Mouse (Mus musculus) thymus, adult 2 months (tissue): ENCODE data around the gene Donson. TPM values are rescaled to one million over a fixed set of nuclear protein-coding genes. Genes with fewer than 3 reads are reported as not detected.

Experiments used
- DNase-seq: peaks from one replicate; pipeline ENCODE4 v3.0.0; 2021
- H3K27ac ChIP-seq: fragments of 200-500 bp; 2 replicates; pipeline ENCODE4 v1.5.1; 2012; ENCODE audit warnings: low read length, control low read depth; ENCODE audit not compliant: control insufficient read depth, insufficient read depth
- H3K27me3 ChIP-seq: fragments of 200-500 bp; 2 replicates; pipeline ENCODE4 v1.6.1; 2012; ENCODE audit warnings: mild to moderate bottlenecking, low read length, moderate library complexity, mixed read lengths; ENCODE audit not compliant: control insufficient read depth, insufficient read depth
- H3K36me3 ChIP-seq: fragments of 200-500 bp; 2 replicates; pipeline ENCODE4 v1.6.1; 2012; ENCODE audit warnings: mild to moderate bottlenecking, low read length, moderate library complexity; ENCODE audit not compliant: control insufficient read depth, insufficient read depth
- H3K4me1 ChIP-seq: fragments of 200-500 bp; replicated peaks from 2 replicates; pipeline ENCODE4 v1.6.1; 2012; ENCODE audit warnings: low read length; ENCODE audit not compliant: control insufficient read depth, insufficient read depth
- H3K4me3 ChIP-seq: fragments of 200-500 bp; 2 replicates; pipeline ENCODE4 v1.5.1; 2012; ENCODE audit warnings: mild to moderate bottlenecking, low read length, control low read depth, moderate library complexity; ENCODE audit not compliant: control insufficient read depth, insufficient read depth
- CTCF ChIP-seq: fragments of 200-500 bp; IDR thresholded peaks from 2 replicates; pipeline ENCODE4 v1.5.1; 2012; ENCODE audit warnings: mild to moderate bottlenecking, control low read depth, low read length, moderate library complexity, borderline replicate concordance; ENCODE audit not compliant: control insufficient read depth, poor library complexity, insufficient read depth; ENCODE audit errors: extremely low read depth
- POLR2A ChIP-seq: fragments of 200-500 bp; IDR thresholded peaks from 2 replicates; pipeline ENCODE4 v1.6.1; 2012; ENCODE audit warnings: mild to moderate bottlenecking, low read length, control low read depth, moderate library complexity; ENCODE audit not compliant: control insufficient read depth, poor library complexity, insufficient read depth; ENCODE audit errors: extremely low read depth
- WGBS: fragments of 180-500 bp; shearing (Covaris S2); methylation state at CpG from one replicate; pipeline ENCODE4 v1.1.7; 2018; 5-methylcytosine and 5-hydroxymethylcytosine counted together
- polyA plus RNA-seq: library from polyadenylated mRNA; depleted of rRNA; stranded (reverse); fragments of >200 nt; gene quantifications from 2 replicates; pipeline ENCODE4 v1.2.3, GENCODE M21; 2012; rRNA removed

Gene Donson
- polyA plus RNA-seq, 1 experiment = 19.5 TPM

DNA sequence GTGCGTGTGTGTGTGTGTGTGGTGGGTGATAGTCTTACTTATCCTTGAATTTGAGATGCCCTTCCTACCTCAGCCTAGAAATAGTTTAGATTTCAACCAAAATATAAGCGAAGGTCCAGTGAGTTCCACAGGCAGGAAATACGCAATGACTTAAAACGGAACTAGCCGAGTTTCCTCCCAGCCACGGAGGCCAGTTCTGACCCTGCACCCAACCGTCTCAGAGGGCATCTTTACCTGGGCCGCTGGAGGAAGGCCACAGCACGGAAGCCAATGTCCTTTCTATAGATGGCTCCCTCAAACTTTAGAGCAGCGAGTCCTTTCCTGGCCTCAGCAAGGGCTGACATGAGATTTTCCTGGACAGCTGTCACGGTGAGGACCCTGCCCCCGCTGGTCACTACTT is 54.9 kb downstream of the Donson start:
- DNase-seq = no peak
- Histone ChIP-seq H3K4me1 (no peaks in the 10 kb centered on the region), H3K27ac (no peak overlapping the region), H3K27me3 (no peaks in the 10 kb centered on the region), H3K36me3 (peaks cover 59% of the 10 kb centered on the region), H3K4me3 (no peak overlapping the region)
- no peak for TF ChIP-seq CTCF
- TF ChIP-seq POLR2A = no peak
- WGBS = 95% methylated on average over 12 of the region's 12 CpGs

DNA sequence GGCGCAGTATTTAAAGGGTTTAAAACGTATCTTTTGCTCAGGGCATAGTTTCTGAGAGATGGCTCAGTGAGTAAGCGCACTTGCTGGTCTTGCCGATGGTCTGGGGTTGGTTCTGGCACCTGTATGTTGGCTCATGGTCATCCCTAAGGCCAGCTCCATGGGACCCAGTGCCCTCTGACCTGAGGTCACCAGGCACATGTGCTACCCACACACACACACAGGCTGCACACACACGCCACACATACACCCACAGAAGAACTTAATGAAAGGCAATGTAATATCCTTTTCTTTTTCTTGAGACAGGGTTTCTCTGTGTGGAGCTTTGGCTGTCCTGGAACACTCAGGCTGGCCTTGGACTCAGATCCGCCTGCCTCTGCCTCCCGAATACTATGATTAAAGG is 55.6 kb downstream of the Donson start:
- DNase-seq = no peak
- H3K36me3 ChIP-seq = peaks cover 57% of the 10 kb centered on the region
- TF ChIP-seq CTCF (no peak), POLR2A (no peak)
- H3K27me3 ChIP-seq = no peaks in the 10 kb centered on the region
- 96% methylated on average over 7 of the region's 7 CpGs for WGBS
- H3K4me1 ChIP-seq = no peaks in the 10 kb centered on the region
- no peak overlapping the region for H3K4me3 ChIP-seq
- H3K27ac ChIP-seq = no peak overlapping the region

DNA sequence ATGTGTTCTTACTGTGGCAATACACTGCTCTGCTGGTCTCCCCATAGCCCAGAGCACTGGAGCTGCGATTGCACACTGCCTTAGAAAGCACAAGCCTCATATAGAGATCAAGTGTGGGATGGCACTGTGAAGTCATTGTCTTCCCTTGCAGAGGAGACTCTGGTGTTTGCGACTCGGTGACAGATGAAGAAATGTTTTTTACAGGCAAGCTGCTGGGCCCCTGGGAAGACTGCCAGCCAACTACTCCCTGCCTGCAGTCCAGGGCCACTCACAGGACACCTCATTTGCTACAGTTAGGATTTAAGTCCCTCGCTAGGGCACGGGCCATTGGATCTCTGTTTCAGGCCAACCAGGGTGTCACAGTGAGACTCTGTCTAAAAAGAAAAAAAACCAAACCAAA is 56.1 kb downstream of the Donson start:
- TF ChIP-seq POLR2A (no peak), CTCF (no peak)
- Histone ChIP-seq H3K27ac (no peak overlapping the region), H3K4me3 (no peak overlapping the region), H3K27me3 (no peaks in the 10 kb centered on the region), H3K36me3 (peaks cover 54% of the 10 kb centered on the region), H3K4me1 (no peaks in the 10 kb centered on the region)
- 97% methylated on average over 5 of the region's 5 CpGs for WGBS
- DNase-seq = no peak

DNA sequence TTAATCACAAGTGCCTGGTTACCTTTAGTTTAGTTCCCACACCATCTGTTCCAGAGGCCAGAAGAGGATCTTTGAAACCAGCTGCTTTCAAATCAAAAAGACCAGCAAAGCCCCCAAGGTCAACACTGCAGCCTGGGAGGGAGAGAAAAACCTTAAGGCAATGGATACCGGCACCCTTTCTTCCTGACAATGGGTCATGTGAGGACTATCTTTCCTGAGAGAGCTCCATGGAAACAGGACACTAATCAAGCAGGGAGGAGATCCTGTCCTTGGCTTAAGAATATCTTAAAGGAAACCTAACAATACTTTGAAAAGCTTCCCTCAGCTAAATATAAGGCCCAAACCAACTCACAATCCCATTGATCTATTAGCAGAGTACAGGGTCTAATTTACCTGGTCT is 58.0 kb downstream of the Donson start:
- Histone ChIP-seq H3K27me3 (no peaks in the 10 kb centered on the region), H3K4me1 (no peaks in the 10 kb centered on the region), H3K4me3 (no peak overlapping the region), H3K36me3 (peaks cover 51% of the 10 kb centered on the region), H3K27ac (no peak overlapping the region)
- TF ChIP-seq POLR2A (no peak), CTCF (no peak)
- WGBS = 93% methylated on average over 1 of the region's 1 CpGs
- no peak for DNase-seq

DNA sequence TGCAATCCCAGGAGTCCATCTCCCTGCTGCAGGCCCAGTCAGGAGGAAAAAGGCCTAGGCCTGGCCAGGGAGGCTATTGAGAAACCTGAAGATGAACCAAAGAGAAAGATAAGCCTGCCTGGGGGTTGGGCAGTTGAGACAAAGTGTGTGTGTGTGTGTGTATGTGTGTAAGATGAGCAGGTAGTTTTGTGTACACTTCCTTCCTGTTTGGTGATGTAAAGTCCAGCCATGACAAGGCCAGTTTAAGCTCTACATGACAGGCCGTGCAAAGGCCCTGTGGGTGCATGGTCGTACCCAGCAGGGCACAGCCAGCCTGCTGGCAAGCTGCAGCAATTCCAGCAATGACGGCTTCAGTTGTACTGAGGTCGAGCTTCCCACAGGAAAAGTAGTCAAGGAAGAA is 58.8 kb downstream of the Donson start:
- peaks cover 55% of the 10 kb centered on the region for H3K36me3 ChIP-seq
- no peak overlapping the region for H3K27ac ChIP-seq
- DNase-seq = no peak
- TF ChIP-seq CTCF (no peak), POLR2A (no peak)
- H3K4me3 ChIP-seq = no peak overlapping the region
- H3K27me3 ChIP-seq = no peaks in the 10 kb centered on the region
- WGBS = 96% methylated on average over 4 of the region's 4 CpGs
- H3K4me1 ChIP-seq = no peaks in the 10 kb centered on the region

DNA sequence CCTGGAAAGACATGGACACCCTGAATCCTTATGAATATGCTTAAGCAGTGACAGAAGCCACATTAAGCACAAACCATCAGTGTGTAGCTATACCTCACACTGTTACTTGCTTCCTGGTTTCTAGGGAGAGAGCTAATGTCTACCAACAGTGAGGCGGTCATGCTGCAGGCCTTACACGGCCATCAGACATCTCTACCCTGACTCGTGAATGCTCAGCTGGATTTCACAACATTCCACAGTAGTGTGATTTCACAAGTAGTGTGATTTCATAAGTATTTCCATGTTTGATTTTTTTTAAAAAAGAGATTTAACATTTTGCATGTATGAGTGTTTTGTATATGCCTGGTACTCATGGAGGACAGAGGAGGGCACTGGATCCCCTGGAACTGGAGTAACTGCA is 59.9 kb downstream of the Donson start:
- no peaks in the 10 kb centered on the region for H3K27me3 ChIP-seq
- H3K4me3 ChIP-seq = no peak overlapping the region
- no peak for DNase-seq
- no peak for TF ChIP-seq CTCF
- no peak for TF ChIP-seq POLR2A
- no peaks in the 10 kb centered on the region for H3K4me1 ChIP-seq
- peaks cover 55% of the 10 kb centered on the region for H3K36me3 ChIP-seq
- H3K27ac ChIP-seq = no peak overlapping the region
- 98% methylated on average over 3 of the region's 3 CpGs for WGBS

DNA sequence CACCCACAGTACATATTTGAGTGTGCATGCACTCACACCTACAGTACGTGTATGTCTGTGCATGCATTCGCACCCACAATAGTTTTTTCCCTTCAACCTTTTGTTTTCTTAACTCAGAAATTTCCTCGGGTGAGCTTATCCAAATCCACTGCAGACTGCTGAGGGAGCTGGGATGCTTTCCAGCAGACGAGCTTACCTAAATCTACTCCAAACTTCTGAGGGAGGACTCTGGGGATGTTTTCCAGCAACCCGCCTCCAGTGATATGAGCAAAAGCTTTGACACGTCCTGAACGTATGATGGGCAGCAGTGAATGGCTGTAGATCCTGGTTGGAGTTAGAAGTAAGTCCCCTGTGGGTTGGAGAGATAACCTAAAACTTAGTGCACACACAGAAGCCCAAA is 60.7 kb downstream of the Donson start:
- Histone ChIP-seq H3K4me3 (no peak overlapping the region), H3K36me3 (peaks cover 53% of the 10 kb centered on the region), H3K27me3 (no peaks in the 10 kb centered on the region), H3K27ac (no peak overlapping the region), H3K4me1 (no peaks in the 10 kb centered on the region)
- WGBS = 97% methylated on average over 7 of the region's 7 CpGs
- no peak for DNase-seq
- TF ChIP-seq CTCF = no peak
- no peak for TF ChIP-seq POLR2A

Other genes with a start within 250 kb of the Donson start
- gene Ifnar1, start 203.5 kb downstream of the Donson start, polyA plus RNA-seq = 47.0 and 49.1 TPM in 2 replicates
- 33.4 and 34.4 TPM in 2 replicates for gene Ifngr2, start 141.7 kb downstream of the Donson start, polyA plus RNA-seq
- 34.8 and 37.8 TPM in 2 replicates for gene Tmem50b, start 91.0 kb downstream of the Donson start, polyA plus RNA-seq
- gene Dnajc28, start 69.7 kb downstream of the Donson start, polyA plus RNA-seq = 1.3 and 2.0 TPM in 2 replicates
- gene Gart, start 41.8 kb downstream of the Donson start, polyA plus RNA-seq = 44.6 and 48.6 TPM in 2 replicates
- 258 and 261 TPM in 2 replicates for gene Son, start 41.3 kb downstream of the Donson start, polyA plus RNA-seq
- 19.1 and 21.7 TPM in 2 replicates for gene Cryzl1, start 40.2 kb upstream of the Donson start, polyA plus RNA-seq
- gene Itsn1, start 40.5 kb upstream of the Donson start, polyA plus RNA-seq = 8.9 and 12.9 TPM in 2 replicates